Mouse (Mus musculus) intestine, postnatal 0 days (tissue): ENCODE measurements around the gene Srp9. TPM values are rescaled to one million over a fixed set of nuclear protein-coding genes. Genes with fewer than 3 reads are reported as not detected.

Experiments
- ATAC-seq: fragments of 200-750 bp; cut with Nextera tagmentation; 2 replicates; pipeline ENCODE4 v1.8.0; 2017; ENCODE audit warnings: mild to moderate bottlenecking, moderate TSS enrichment, moderate library complexity
- H3K27ac ChIP-seq: fragments of 300-500 bp; sonication (generic); 2 replicates; pipeline ENCODE4 v1.5.1; 2014; ENCODE audit warnings: mild to moderate bottlenecking, low read depth, low read length, moderate library complexity
- H3K27me3 ChIP-seq: fragments of 300-500 bp; sonication (generic); replicated peaks from 2 replicates; pipeline ENCODE4 v1.6.1; 2014; ENCODE audit warnings: low read length, mixed read lengths; ENCODE audit not compliant: control insufficient read depth, insufficient read depth
- H3K36me3 ChIP-seq: fragments of 300-500 bp; sonication (generic); 2 replicates; pipeline ENCODE4 v1.6.1; 2014; ENCODE audit warnings: mild to moderate bottlenecking, moderate library complexity; ENCODE audit not compliant: control insufficient read depth, insufficient read depth
- H3K4me1 ChIP-seq: fragments of 300-500 bp; sonication (generic); replicated peaks from 2 replicates; pipeline ENCODE4 v1.6.1; 2014; ENCODE audit warnings: antibody characterized with exemption, low read length, mixed read lengths; ENCODE audit not compliant: control insufficient read depth, insufficient read depth
- H3K4me2 ChIP-seq: fragments of 300-500 bp; sonication (generic); replicated peaks from 2 replicates; pipeline ENCODE4 v1.6.1; 2014; ENCODE audit warnings: low read depth, mild to moderate bottlenecking, moderate library complexity
- H3K4me3 ChIP-seq: fragments of 300-500 bp; sonication (generic); 2 replicates; pipeline ENCODE4 v1.5.1; 2014; ENCODE audit warnings: low read depth, low read length
- H3K9ac ChIP-seq: fragments of 300-500 bp; sonication (generic); 2 replicates; pipeline ENCODE4 v1.6.1; 2014; ENCODE audit warnings: mild to moderate bottlenecking, low read depth, low read length
- H3K9me3 ChIP-seq: fragments of 300-500 bp; sonication (generic); 2 replicates; pipeline ENCODE4 v1.6.1; 2016; ENCODE audit warnings: mixed run types; ENCODE audit not compliant: control insufficient read depth
- CTCF ChIP-seq: sonication (generic); IDR thresholded peaks from 2 replicates; pipeline ENCODE4 v1.5.1; 2016; ENCODE audit warnings: low read depth, mild to moderate bottlenecking, control low read depth, antibody characterized with exemption, moderate library complexity
- WGBS: fragments of 180-500 bp; shearing (Covaris S2); extraction: QIAGEN DNeasy Blood & Tissue Kit; methylation state at CpG from one replicate; pipeline ENCODE4 v1.1.7; 2014; 5-methylcytosine and 5-hydroxymethylcytosine counted together
- polyA plus RNA-seq: library from polyadenylated mRNA; unstranded; fragments of >200 nt; fragmentation: Nextera tagmentation; extraction: Ambion mirVana; gene quantifications from 2 replicates; pipeline ENCODE4 v1.2.1, GENCODE M21; 2015

Srp9 gene
- polyA plus RNA-seq, 1 experiment from 2014 or later: 208 TPM

GRCm38 (mm10) chr1:182181456-182182305 lies 57.1 kb downstream of the Srp9 start:
- Histone ChIP-seq H3K27me3 (no peaks in the 10 kb centered on the region), H3K9me3 (no peaks in the 10 kb centered on the region), H3K4me2 (no peak overlapping the region), H3K4me1 (no peaks in the 10 kb centered on the region), H3K36me3 (no peaks in the 10 kb centered on the region), H3K27ac (no peak overlapping the region), H3K4me3 (no peak overlapping the region), H3K9ac (no peak overlapping the region)
- no peak for ATAC-seq
- 74% methylated on average over 5 of the region's 5 CpGs for WGBS
- TF ChIP-seq CTCF: no peak

Other genes starting within 250 kb of the Srp9 start
- gene Enah, start 104.7 kb upstream of the Srp9 start, polyA plus RNA-seq: 4.9 and 7.0 TPM in 2 replicates
- not detected in 2 replicates for gene Vmn1r1, start 39.7 kb downstream of the Srp9 start, polyA plus RNA-seq
- gene Degs1, start 158.1 kb downstream of the Srp9 start, polyA plus RNA-seq: 96.7 and 98.2 TPM in 2 replicates
- gene Fbxo28, start 216.9 kb downstream of the Srp9 start, polyA plus RNA-seq: 9.7 and 10.6 TPM in 2 replicates